In the genomic region with DNA sequence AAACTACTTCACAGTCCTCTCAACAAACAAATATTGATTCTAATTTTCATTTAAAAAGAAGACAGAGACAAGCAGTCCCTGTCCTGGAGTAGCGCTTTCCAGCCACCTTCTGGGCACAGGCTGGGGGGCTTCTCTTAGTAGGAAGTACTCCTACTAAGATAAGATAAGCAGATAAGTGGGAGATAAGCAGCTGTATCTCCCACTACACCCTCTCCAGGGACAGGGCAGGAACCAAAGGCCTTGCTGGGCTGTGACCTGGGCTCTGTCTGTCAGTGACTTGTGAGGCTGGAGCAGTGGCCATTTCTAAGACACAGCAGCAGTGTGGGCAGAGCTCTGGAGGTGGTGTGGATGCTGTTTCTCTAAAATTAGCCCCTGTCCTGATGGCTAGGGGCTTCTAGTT, we compare ENCODE assay signal across 14 mouse cellular contexts. TPM values are rescaled to one million over a fixed set of nuclear protein-coding genes. Genes with fewer than 3 reads are reported as not detected.
DNase-seq lines count a peak whose midpoint lies in the region; ATAC-seq and TF ChIP-seq lines count a peak whose summit lies in the region.
"Had no signal": no experiment of that assay in that cellular context is flagged by ENCODE, and none has a peak within 500 bp of the region (broad histone marks: within the 10 kb centered on the region; RNA-seq: fewer than 3 reads in every experiment).

No protein-coding gene starts in this region.

- WGBS in heart, embryonic 16.5 days: 78% methylated on average over 1 of the region's 1 CpGs
- whole genome bisulfite sequencing in lung, embryonic 14.5 days: 67% methylated on average over 1 of the region's 1 CpGs
- 86% methylated on average over 1 of the region's 1 CpGs for WGBS in embryonic facial prominence, embryonic 10.5 days
- 32% methylated on average over 1 of the region's 1 CpGs for WGBS in liver, embryonic 14.5 days (ENCODE audit: insufficient replicate concordance)

- H3K4me3 ChIP-seq in heart, embryonic 16.5 days (ENCODE audit: low read length): no peak overlapping the region
- H3K4me3 ChIP-seq in lung, embryonic 14.5 days (ENCODE audit: low read depth, low read length): no peak overlapping the region
- no peak overlapping the region for H3K4me3 ChIP-seq in embryonic facial prominence, embryonic 10.5 days
- peak overlapping the region in 1 of 2 experiments; percentile 11; a peak in 2 of 4 replicates for H3K4me3 ChIP-seq in liver, embryonic 14.5 days (ENCODE audit: insufficient read depth in 1 of 2, low read depth in 2 of 2, low read length in 2 of 2)
- H3K4me3 ChIP-seq: myocyte had no signal

- no peaks in the 10 kb centered on the region for H3K27me3 ChIP-seq in heart, embryonic 16.5 days (ENCODE audit: control insufficient read depth, insufficient read depth, low read length)
- no peaks in the 10 kb centered on the region for H3K27me3 ChIP-seq in lung, embryonic 14.5 days (ENCODE audit: insufficient read depth, low read length)
- H3K27me3 ChIP-seq in embryonic facial prominence, embryonic 10.5 days (replicated peaks; ENCODE audit: low read depth, poor library complexity, severe bottlenecking): no peaks in the 10 kb centered on the region
- no peaks in the 10 kb centered on the region for H3K27me3 ChIP-seq in liver, embryonic 14.5 days (ENCODE audit: control insufficient read depth, insufficient read depth, low read length)

- H3K9ac ChIP-seq in heart, embryonic 16.5 days (ENCODE audit: low read length): 0 out of 2 replicates have a peak overlapping the region, but pooled peaks have one; percentile 7
- H3K9ac ChIP-seq in lung, embryonic 14.5 days: 0 out of 2 replicates have a peak overlapping the region, but pooled peaks have one; percentile 14
- peak overlapping the region; percentile 5 for H3K9ac ChIP-seq in liver, embryonic 14.5 days (replicated peaks)

- no peak for TF ChIP-seq EP300 in liver, embryonic 14.5 days (IDR thresholded peaks at IDR 0.05; ENCODE audit: low read depth)

- ATAC-seq in heart, embryonic 16.5 days (replicated peaks; ENCODE audit: extremely low read depth, insufficient read depth, low FRiP score): no peak
- ATAC-seq in lung, embryonic 14.5 days (ENCODE audit: insufficient read depth): no peak
- peak; percentile 38; the same call in 1 of the 2 replicates for ATAC-seq in liver, embryonic 14.5 days (ENCODE audit: insufficient read depth)
- ATAC-seq: inflammation-experienced regulatory T-cells, adult 6 months had no signal

- no peak overlapping the region for H3K4me2 ChIP-seq in heart, embryonic 16.5 days (ENCODE audit: low read depth, low read length)
- peak overlapping the region; percentile 27; the same call in 1 of the 2 replicates for H3K4me2 ChIP-seq in lung, embryonic 14.5 days
- H3K4me2 ChIP-seq in liver, embryonic 14.5 days (ENCODE audit: low read depth): peak overlapping the region; percentile 60

- H3K4me1 ChIP-seq in heart, embryonic 16.5 days (ENCODE audit: control insufficient read depth, insufficient read depth, low read length): peaks cover 42% of the 10 kb centered on the region
- peaks cover 32% of the 10 kb centered on the region for H3K4me1 ChIP-seq in lung, embryonic 14.5 days (ENCODE audit: insufficient read depth)
- peaks cover 57% of the 10 kb centered on the region for H3K4me1 ChIP-seq in embryonic facial prominence, embryonic 10.5 days
- H3K4me1 ChIP-seq in liver, embryonic 14.5 days (replicated peaks; ENCODE audit: control insufficient read depth in 2 of 2, insufficient read depth in 2 of 2, low read length in 1 of 2): peaks cover 16 to 72% of the 10 kb centered on the region in 2 experiments

- H3K27ac ChIP-seq in heart, embryonic 16.5 days (ENCODE audit: low read length): peak overlapping the region; percentile 72
- peak overlapping the region; percentile 77 for H3K27ac ChIP-seq in lung, embryonic 14.5 days (ENCODE audit: low read depth)
- peak overlapping the region; percentile 76 for H3K27ac ChIP-seq in embryonic facial prominence, embryonic 10.5 days (replicated peaks)
- peak overlapping the region; percentile 12 for H3K27ac ChIP-seq in liver, embryonic 14.5 days

- no peaks in the 10 kb centered on the region for H3K36me3 ChIP-seq in heart, embryonic 16.5 days (ENCODE audit: control insufficient read depth, insufficient read depth)
- H3K36me3 ChIP-seq in lung, embryonic 14.5 days (ENCODE audit: insufficient read depth): no peaks in the 10 kb centered on the region
- no peaks in the 10 kb centered on the region for H3K36me3 ChIP-seq in embryonic facial prominence, embryonic 10.5 days (replicated peaks)
- no peaks in the 10 kb centered on the region for H3K36me3 ChIP-seq in liver, embryonic 14.5 days (replicated peaks; ENCODE audit: control insufficient read depth, insufficient read depth, low read depth)

- no peak for DNase-seq in heart, adult 18-20 months
- no peak for DNase-seq in lung, embryonic 14.5 days
- no peak for DNase-seq in lung, postnatal 25 days (ENCODE audit: low spot score)
- DNase-seq in embryonic facial prominence, embryonic 10.5 days (ENCODE audit: low spot score): no peak
- no peak for DNase-seq in liver, embryonic 14.5 days (ENCODE audit: low read depth in 3 of 3, low spot score in 3 of 3)
- DNase-seq in c-Kit-positive CD71-positive TER-119-positive erythroid progenitor cells, embryonic 14.5 days (ENCODE audit: low spot score): no peak
- DNase-seq: cerebellum, postnatal 25 days; right cerebral cortex, adult 18-20 months had no signal

- TF ChIP-seq CTCF in lung, embryonic 14.5 days (IDR thresholded peaks at IDR 0.05; ENCODE audit: low read depth): no peak
- no peak for TF ChIP-seq CTCF in liver, embryonic 14.5 days (IDR thresholded peaks at IDR 0.05; ENCODE audit: low read depth)

- H3K9me3 ChIP-seq in heart, embryonic 16.5 days (replicated peaks; ENCODE audit: control insufficient read depth, low read length): no peaks in the 10 kb centered on the region
- H3K9me3 ChIP-seq in lung, embryonic 14.5 days (ENCODE audit: low read depth, low read length): no peaks in the 10 kb centered on the region
- H3K9me3 ChIP-seq in embryonic facial prominence, embryonic 10.5 days: no peaks in the 10 kb centered on the region
- no peaks in the 10 kb centered on the region for H3K9me3 ChIP-seq in liver, embryonic 14.5 days (ENCODE audit: control insufficient read depth, low read length)

RNA-seq across cellular contexts. Expression of a gene that starts 4.4 kb away (rescaled TPM):
- 188 and 216 TPM in 2 replicates for polyA plus RNA-seq in heart, embryonic 16.5 days (2015; fragmentation: Nextera tagmentation; extraction: Ambion mirVana)
- total RNA-seq in heart, adult 18-20 months (2021): 10 to 100 TPM; 94.2 to 94.8 TPM
- 269 and 311 TPM in 2 replicates for polyA plus RNA-seq in lung, embryonic 14.5 days (2014; fragmentation: Nextera tagmentation; extraction: Ambion mirVana)
- 93.2 and 96.6 TPM in 2 replicates for polyA plus RNA-seq in embryonic facial prominence, embryonic 10.5 days (2016; fragmentation: Nextera tagmentation; extraction: Ambion mirVana)
- polyA plus RNA-seq in liver, embryonic 14.5 days (2012; rRNA removed): 61.7 and 68.0 TPM in 2 replicates
- 46.8 and 47.6 TPM in 2 replicates for polyA plus RNA-seq in liver, embryonic 14.5 days (2014; fragmentation: Nextera tagmentation; extraction: Ambion mirVana)

RNA-seq across cellular contexts. Expression of a gene that starts 11.1 kb away (rescaled TPM):
- polyA plus RNA-seq in heart, embryonic 16.5 days (2015; fragmentation: Nextera tagmentation; extraction: Ambion mirVana): not detected in 2 replicates
- not detected for total RNA-seq in heart, adult 18-20 months (2021)
- not detected in 2 replicates for polyA plus RNA-seq in lung, embryonic 14.5 days (2014; fragmentation: Nextera tagmentation; extraction: Ambion mirVana)
- not detected in 2 replicates for polyA plus RNA-seq in embryonic facial prominence, embryonic 10.5 days (2016; fragmentation: Nextera tagmentation; extraction: Ambion mirVana)
- not detected in 2 replicates for polyA plus RNA-seq in liver, embryonic 14.5 days (2012; rRNA removed)
- not detected in 2 replicates for polyA plus RNA-seq in liver, embryonic 14.5 days (2014; fragmentation: Nextera tagmentation; extraction: Ambion mirVana)
- total RNA-seq: left cerebral cortex, adult 18-20 months had no signal
- polyA plus RNA-seq: brain, embryonic 14.5 days; inflammation-experienced regulatory T-cells, adult 6 months; myocyte; stomach, embryonic 14.5 days had no signal

RNA-seq across cellular contexts. Expression of a gene that starts 28.8 kb away (rescaled TPM):
- polyA plus RNA-seq in heart, embryonic 16.5 days (2015; fragmentation: Nextera tagmentation; extraction: Ambion mirVana): 25.9 and 28.5 TPM in 2 replicates
- 10 to 100 TPM; 53.9 to 88.6 TPM for total RNA-seq in heart, adult 18-20 months (2021)
- polyA plus RNA-seq in lung, embryonic 14.5 days (2014; fragmentation: Nextera tagmentation; extraction: Ambion mirVana): 30.2 and 32.9 TPM in 2 replicates
- 12.4 and 12.9 TPM in 2 replicates for polyA plus RNA-seq in embryonic facial prominence, embryonic 10.5 days (2016; fragmentation: Nextera tagmentation; extraction: Ambion mirVana)
- polyA plus RNA-seq in liver, embryonic 14.5 days (2012; rRNA removed): 27.2 and 29.8 TPM in 2 replicates
- polyA plus RNA-seq in liver, embryonic 14.5 days (2014; fragmentation: Nextera tagmentation; extraction: Ambion mirVana): 31.4 and 32.8 TPM in 2 replicates

RNA-seq across cellular contexts. Expression of a gene that starts 52.9 kb away (rescaled TPM):
- 12.5 and 15.8 TPM in 2 replicates for polyA plus RNA-seq in heart, embryonic 16.5 days (2015; fragmentation: Nextera tagmentation; extraction: Ambion mirVana)
- total RNA-seq in heart, adult 18-20 months (2021): 10 to 100 TPM; 22.0 to 22.2 TPM
- 28.3 and 30.0 TPM in 2 replicates for polyA plus RNA-seq in lung, embryonic 14.5 days (2014; fragmentation: Nextera tagmentation; extraction: Ambion mirVana)
- polyA plus RNA-seq in embryonic facial prominence, embryonic 10.5 days (2016; fragmentation: Nextera tagmentation; extraction: Ambion mirVana): 39.9 and 43.8 TPM in 2 replicates
- 0.78 and 0.94 TPM in 2 replicates for polyA plus RNA-seq in liver, embryonic 14.5 days (2012; rRNA removed)
- 0.70 and 0.78 TPM in 2 replicates for polyA plus RNA-seq in liver, embryonic 14.5 days (2014; fragmentation: Nextera tagmentation; extraction: Ambion mirVana)

RNA-seq across cellular contexts. Expression of a gene that starts 58.9 kb away (rescaled TPM):
- 17.9 and 21.8 TPM in 2 replicates for polyA plus RNA-seq in heart, embryonic 16.5 days (2015; fragmentation: Nextera tagmentation; extraction: Ambion mirVana)
- total RNA-seq in heart, adult 18-20 months (2021): 10 to 100 TPM; 29.8 to 30.5 TPM
- polyA plus RNA-seq in lung, embryonic 14.5 days (2014; fragmentation: Nextera tagmentation; extraction: Ambion mirVana): 37.7 and 44.0 TPM in 2 replicates
- polyA plus RNA-seq in embryonic facial prominence, embryonic 10.5 days (2016; fragmentation: Nextera tagmentation; extraction: Ambion mirVana): 17.1 and 20.3 TPM in 2 replicates
- polyA plus RNA-seq in liver, embryonic 14.5 days (2012; rRNA removed): 1.7 and 1.8 TPM in 2 replicates
- 2.1 and 2.3 TPM in 2 replicates for polyA plus RNA-seq in liver, embryonic 14.5 days (2014; fragmentation: Nextera tagmentation; extraction: Ambion mirVana)

Comparison
In these comparisons a context has a peak if more than half of its experiments do, and no peak if none do; other contexts are left out.
1. H3K27ac ChIP-seq: peak in every context shown above with its lines; median percentile 77 in lung, embryonic 14.5 days; 76 in embryonic facial prominence, embryonic 10.5 days; 72 in heart, embryonic 16.5 days; 12 in liver, embryonic 14.5 days.